8 mouse cellular contexts compared by ENCODE assay signal in genomic region chr3:37420072-37420471, GRCm38 (mm10). TPM values are rescaled to one million over a fixed set of nuclear protein-coding genes. Genes with fewer than 3 reads are reported as not detected.
DNase-seq lines count a peak whose midpoint lies in the region; ATAC-seq and TF ChIP-seq lines count a peak whose summit lies in the region.

TSS of gene Nudt6 (minus strand) at chr3:37420211.

- peak within 1 kb of the TSS; percentile 81 for H3K9ac ChIP-seq in hindbrain, postnatal 0 days (replicated peaks; ENCODE audit: low read length)

- no peak; the same call in 1 of the 2 replicates for TF ChIP-seq CTCF in gastrocnemius, adult 2 months (IDR thresholded peaks at IDR 0.05)
- TF ChIP-seq CTCF in hindbrain, postnatal 0 days (IDR thresholded peaks at IDR 0.05; ENCODE audit: low read depth), result no peak
- no peak for TF ChIP-seq CTCF in left cerebral cortex, adult 2 months (IDR thresholded peaks at IDR 0.05)

- peak; percentile 85 for ATAC-seq in hindbrain, postnatal 0 days
- peak; percentile 69 for ATAC-seq in megakaryocyte, adult 5-6 weeks (ENCODE audit: poor library complexity, severe bottlenecking)

- intact Hi-C loops in gastrocnemius, adult 2 months (cut with DNase I), result no loop called here
- intact Hi-C loops in left cerebral cortex, adult 2 months (cut with DNase I), result no loop called here

- H3K9me3 ChIP-seq in hindbrain, postnatal 0 days (ENCODE audit: low read length), result no peaks in the 10 kb centered on the region

- H3K27ac ChIP-seq in gastrocnemius, adult 2 months, result peak within 1 kb of the TSS; percentile 99
- H3K27ac ChIP-seq in hindbrain, postnatal 0 days, result peak within 1 kb of the TSS; percentile 91
- peak within 1 kb of the TSS; percentile 95 for H3K27ac ChIP-seq in left cerebral cortex, adult 2 months

- WGBS in hindbrain, postnatal 0 days, result under 1% methylated on average over 49 of the region's 50 CpGs

- peak within 1 kb of the TSS; percentile 88 for H3K4me2 ChIP-seq in hindbrain, postnatal 0 days (ENCODE audit: low read depth, low read length)

- no peaks in the 10 kb centered on the region for H3K36me3 ChIP-seq in hindbrain, postnatal 0 days (ENCODE audit: insufficient read depth, low read length)

- no peaks in the 10 kb centered on the region for H3K27me3 ChIP-seq in hindbrain, postnatal 0 days (ENCODE audit: insufficient read depth, low read length)

- peak within 1 kb of the TSS; percentile 99 for H3K4me3 ChIP-seq in gastrocnemius, adult 2 months
- H3K4me3 ChIP-seq in hindbrain, postnatal 0 days (ENCODE audit: low read length), result peak within 1 kb of the TSS; percentile 97
- H3K4me3 ChIP-seq in left cerebral cortex, adult 2 months, result peak within 1 kb of the TSS; percentile 67

- H3K4me1 ChIP-seq in hindbrain, postnatal 0 days (ENCODE audit: insufficient read depth, low read length), result peaks cover 4% of the 10 kb centered on the region; the same call in 1 of the 2 replicates

- DNase-seq in WW6 (ENCODE audit: low read depth, low spot score), result peak; percentile 90
- DNase-seq in cerebellum, postnatal 4 days (ENCODE audit: low spot score in 2 of 2), result peak; percentile 86 to 94
- peak; percentile 94 for DNase-seq in gastrocnemius, adult 2 months
- peak; percentile 97 for DNase-seq in hindbrain, postnatal 0 days (ENCODE audit: low spot score)
- peak; percentile 91 for DNase-seq in left cerebral cortex, adult 2 months (ENCODE audit: extremely low spot score in 1 of 2, low spot score in 2 of 2)
- DNase-seq in right cerebral cortex, adult 2 months (ENCODE audit: low spot score in 2 of 2), result peak; percentile 92 to 93
- peak; percentile 92 for DNase-seq in urinary bladder, postnatal 14 days (ENCODE audit: low spot score)

RNA-seq across cellular contexts. Expression of gene Nudt6, which starts in this region (rescaled TPM):
- 10 to 100 TPM; 28.1 to 28.2 TPM for total RNA-seq in gastrocnemius, adult 2 months (2021)
- total RNA-seq in hindbrain, postnatal 0 days (2014; rRNA removed), result 0.93 and 2.1 TPM in 2 replicates
- 8.7 and 10.1 TPM in 2 replicates for polyA plus RNA-seq in hindbrain, postnatal 0 days (2015; fragmentation: Nextera tagmentation; extraction: Ambion mirVana)
- 1 to 10 TPM; 6.2 to 8.4 TPM for total RNA-seq in left cerebral cortex, adult 2 months (2021)
- total RNA-seq in megakaryocyte, adult 5-6 weeks (2015), result 4.5 and 9.5 TPM in 2 replicates
- 7.5 and 10.6 TPM in 2 replicates for total RNA-seq in megakaryocyte, adult 5-6 weeks (2017)

Comparison
In these comparisons a context has a peak if more than half of its experiments do, and no peak if none do; other contexts are left out.
1. Peak in every context shown above with its lines: DNase-seq, ATAC-seq, H3K4me3 ChIP-seq and H3K27ac ChIP-seq.